Mouse (Mus musculus) lung, adult 2 months (tissue): ENCODE data around the gene Banp.

Experiments
- CTCF ChIP-seq: fragments of 200-500 bp; IDR thresholded peaks from 2 replicates; pipeline ENCODE4 v1.5.1; 2011; ENCODE audit warnings: mild to moderate bottlenecking, low read length, control low read depth; ENCODE audit not compliant: insufficient read depth
- POLR2A ChIP-seq: fragments of 200-500 bp; IDR thresholded peaks from 2 replicates; pipeline ENCODE4 v1.6.1; 2011; ENCODE audit warnings: low read depth, mild to moderate bottlenecking, control low read depth, low read length, borderline replicate concordance; ENCODE audit errors: extremely low read depth

DNA sequence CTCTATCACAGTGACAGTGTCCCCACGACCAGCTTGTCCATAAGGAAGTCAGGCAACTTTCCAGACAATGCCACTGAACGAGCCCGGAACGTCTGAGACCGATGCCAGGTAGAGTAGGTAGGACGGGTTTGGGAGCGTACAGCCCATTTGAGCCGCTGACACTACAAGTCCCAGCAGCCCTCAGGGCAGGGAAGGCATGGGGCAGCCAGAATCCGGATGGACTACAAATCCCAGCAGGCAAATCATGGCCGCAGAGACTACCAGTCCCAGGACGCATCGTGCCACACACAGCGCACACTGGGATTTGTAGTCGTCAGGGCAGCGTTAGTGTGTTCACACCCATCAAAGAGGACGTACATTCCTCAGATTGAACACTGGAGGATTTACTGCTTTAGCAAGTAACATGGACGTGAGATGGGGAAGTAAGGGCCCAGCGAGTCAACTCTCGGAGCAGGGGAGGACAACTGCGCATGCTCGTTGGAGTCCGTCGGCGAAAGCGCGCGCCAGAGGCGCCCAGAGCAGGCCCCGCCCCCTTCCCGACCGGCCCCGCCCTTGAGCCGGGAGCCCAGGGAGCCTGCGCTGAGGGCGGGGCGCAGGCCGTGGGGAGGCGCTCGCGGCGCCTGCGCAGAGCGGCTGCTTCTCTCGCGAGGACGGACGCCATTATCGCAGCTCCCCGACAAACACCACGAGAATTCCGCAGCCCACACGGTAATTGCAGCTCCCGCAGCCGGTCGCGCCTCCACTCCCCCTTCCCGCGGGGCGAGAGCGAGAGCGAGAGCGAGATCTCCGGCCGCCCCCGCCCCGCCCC, 595 bp downstream of the Banp start:
- TF ChIP-seq CTCF: no peak
- peak; percentile 80 for TF ChIP-seq POLR2A
